Mouse (Mus musculus) heart, postnatal 10 days (tissue): Measurements from ENCODE around the gene Gnai3. TPM values are rescaled to one million over a fixed set of nuclear protein-coding genes. Genes with fewer than 3 reads are reported as not detected.
A peak's percentile ranks its signal among the peaks of the same experiment; 100 is the strongest.

ENCODE experiments used
- DNase-seq, 2 experiments: peaks; one replicate each; pipeline ENCODE4 v3.0.0; 2021
- intact Hi-C: fragments of 180-260 bp; cut with DNase I; formaldehyde crosslinking; loops from one replicate; pipeline ENCODE4 v1.15.1; 2025
- total RNA-seq, 2 experiments: library from RNA; stranded (reverse); gene quantifications; 2 replicates each; pipeline ENCODE4 v1.2.3; 2021

Gene Gnai3
- total RNA-seq, 2 experiments from 2014 or later = 35.1 to 37.9 TPM

- intact Hi-C loops = loop anchor here (5.0 kb wide), 1 partner anchor 92 kb away; the partner anchor contains the start of gene Psma5
- DNase-seq = no peak
Observed at GRCm38 (mm10) chr3:108165532-108166315, 19.8 kb upstream of the Gnai3 start.

DNA sequence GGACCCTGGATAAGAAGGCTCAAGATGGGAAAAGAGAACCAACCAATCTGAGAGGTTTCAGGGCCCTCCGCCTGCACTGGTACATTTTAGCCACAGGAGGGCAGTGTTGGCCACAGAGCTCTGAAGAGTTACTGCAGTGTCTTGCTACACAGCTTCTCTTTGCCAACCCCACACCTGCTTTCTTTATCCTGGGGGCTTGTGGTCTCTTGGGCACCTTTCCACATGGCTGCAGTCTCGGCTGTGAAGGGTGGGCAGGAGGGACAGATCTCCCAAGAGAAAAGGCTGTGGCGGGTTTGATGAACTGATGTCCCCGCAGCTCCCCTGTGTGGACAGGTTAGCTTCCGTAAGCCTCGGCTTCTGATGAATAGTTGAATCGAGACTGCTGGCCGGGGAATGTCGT, 18.9 kb upstream of the Gnai3 start:
- intact Hi-C loops = loop anchor here (1.0 to 5.0 kb wide), 3 partner anchors 39 to 227 kb away; partner anchors contain the start of gene Psma5
- peak; percentile 85 to 91 for DNase-seq

- intact Hi-C loops = loop anchor here (1.0 to 5.0 kb wide), 2 partner anchors 40 to 228 kb away; no protein-coding TSS in a partner anchor
- no peak for DNase-seq
Observed at GRCm38 (mm10) chr3:108164091-108164490, 18.1 kb upstream of the Gnai3 start.

DNA sequence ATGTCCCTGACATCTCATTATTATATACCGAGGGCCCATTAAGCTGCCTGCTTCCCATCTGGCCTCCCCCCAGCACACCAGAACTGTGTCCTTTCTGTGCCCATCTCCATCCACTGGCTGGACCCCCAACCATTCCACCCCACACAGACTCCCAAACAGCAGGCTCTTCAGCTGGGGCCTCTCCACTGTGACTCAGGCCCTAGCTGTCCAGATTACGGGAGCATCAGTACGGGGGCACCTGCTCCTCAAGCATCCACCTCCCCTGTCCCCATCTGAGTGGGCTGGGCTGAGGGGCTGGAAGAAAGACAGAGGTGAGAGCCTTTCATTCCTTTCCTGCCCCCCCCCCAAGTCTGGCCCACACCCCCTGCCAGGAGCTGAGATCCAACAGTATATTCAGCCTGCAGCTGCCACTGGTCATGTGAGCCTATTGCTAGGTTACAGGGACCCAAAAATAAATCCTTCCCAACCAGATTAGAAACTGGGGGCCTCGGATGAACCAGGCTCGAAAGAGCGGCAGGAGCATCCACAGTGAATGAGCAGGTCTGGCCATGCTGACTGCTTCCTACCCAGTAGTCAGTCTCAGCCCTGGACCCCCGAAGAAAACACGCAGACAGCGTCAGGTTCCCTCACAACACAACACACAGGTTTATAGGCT, 12.6 kb upstream of the Gnai3 start:
- intact Hi-C loops = no loop called here
- DNase-seq = peak; percentile 48 to 50

DNA sequence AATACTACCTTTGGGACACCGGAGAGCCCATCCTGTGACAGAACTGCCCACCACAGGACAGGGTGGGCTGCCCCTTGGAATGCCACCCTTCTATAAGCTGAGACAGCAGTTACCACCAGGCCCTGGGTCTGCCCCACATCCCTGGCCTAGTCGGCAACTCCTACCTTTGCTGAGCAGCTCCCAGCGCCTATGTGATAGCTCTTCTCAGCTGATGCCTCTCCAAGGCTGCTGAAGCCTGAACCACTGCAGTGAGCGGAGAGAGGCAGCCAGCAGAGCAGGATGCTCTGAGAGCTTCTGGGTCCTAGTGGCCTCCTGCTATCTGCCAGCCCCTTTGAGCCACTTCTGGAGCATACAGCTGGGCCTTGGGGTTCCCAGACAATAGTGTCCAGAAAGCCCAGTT, 8.7 kb upstream of the Gnai3 start, which contains the start of gene Gpr61:
Gene Gpr61 (minus strand): TSS at position 227 of the 400 bp plus-strand sequence.
- intact Hi-C loops = no loop called here
- DNase-seq = peak in 1 of 2 experiments; percentile 13

DNA sequence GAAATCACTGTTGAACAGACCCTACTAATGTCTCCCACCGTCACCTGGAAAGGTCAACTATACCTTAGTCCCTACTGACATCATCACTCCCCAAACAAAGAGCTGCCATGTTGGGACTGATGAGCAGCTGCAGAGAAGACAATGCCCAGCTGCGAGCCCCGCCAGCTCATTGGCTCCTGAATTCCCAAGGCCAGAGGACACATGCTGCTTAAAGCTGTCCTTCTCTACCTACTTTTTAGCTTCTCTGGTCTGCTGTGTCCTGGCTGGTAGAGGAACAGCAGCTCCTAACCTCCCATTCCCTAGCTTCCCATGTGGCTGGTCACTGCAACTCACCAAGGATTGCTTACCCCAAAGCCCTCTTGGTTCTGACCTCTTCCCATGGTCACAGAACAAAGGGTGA, 6.3 kb upstream of the Gnai3 start:
- intact Hi-C loops = no loop called here

DNA sequence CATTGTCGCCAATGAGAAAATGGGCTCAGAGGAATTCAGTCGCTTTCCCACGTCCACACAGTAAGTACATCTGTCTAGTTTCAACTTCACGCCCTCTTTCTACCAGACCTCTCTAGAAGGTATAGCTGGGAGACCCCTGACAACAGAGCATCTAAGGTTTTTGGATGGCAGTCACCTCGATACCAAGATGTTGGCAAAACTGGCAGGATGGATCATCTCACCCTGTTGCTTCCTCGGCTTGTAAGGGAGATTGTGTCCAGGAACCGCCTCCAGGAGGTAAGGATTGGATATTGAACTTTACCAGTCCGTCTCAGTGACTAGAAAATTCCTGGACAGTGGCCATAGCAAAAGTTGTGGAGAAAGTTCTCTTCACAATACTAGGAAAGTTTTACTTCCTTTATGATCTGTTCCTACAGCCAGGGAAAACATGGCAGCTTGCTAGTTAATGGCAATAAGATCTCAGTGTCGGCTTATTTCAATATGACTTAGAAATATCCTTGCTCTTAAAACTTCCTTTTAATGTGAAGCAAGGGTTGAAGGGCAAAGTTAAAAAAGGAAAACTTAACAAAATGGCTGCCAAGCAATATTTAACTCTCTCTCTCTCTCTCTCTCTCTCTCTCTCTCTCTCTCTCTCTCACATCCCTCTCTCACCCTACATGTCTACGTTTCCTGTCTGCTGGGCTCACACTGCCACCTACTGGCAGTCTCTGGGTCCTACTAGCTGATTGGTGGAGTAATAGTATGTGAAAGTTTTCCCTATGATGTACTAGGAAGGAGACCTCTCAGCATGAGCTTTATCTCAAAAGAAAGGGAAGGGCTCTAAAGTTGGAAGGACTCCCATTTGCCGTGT, 1.7 kb upstream of the Gnai3 start:
- intact Hi-C loops = loop anchor here (1.0 to 10.0 kb wide), 4 partner anchors 77 to 393 kb away; partner anchors contain the start of gene Gstm7
- DNase-seq = peak; percentile 92 to 94

More for the DNA sequence above, 6.3 kb upstream of the Gnai3 start:
- no peak for DNase-seq

- no peak for DNase-seq
- intact Hi-C loops = loop anchor here (5.0 to 10.0 kb wide), 3 partner anchors 194 to 392 kb away; partner anchors contain the start of gene Gstm7
Observed at GRCm38 (mm10) chr3:108146671-108147070, 725 bp upstream of the Gnai3 start.

GRCm38 (mm10) chr3:108140786-108141185, 5.2 kb downstream of the Gnai3 start:
- intact Hi-C loops = loop anchor here (2.0 to 10.0 kb wide), 2 partner anchors 54 to 386 kb away; partner anchors contain the start of gene Ampd2
- DNase-seq = no peak

DNA sequence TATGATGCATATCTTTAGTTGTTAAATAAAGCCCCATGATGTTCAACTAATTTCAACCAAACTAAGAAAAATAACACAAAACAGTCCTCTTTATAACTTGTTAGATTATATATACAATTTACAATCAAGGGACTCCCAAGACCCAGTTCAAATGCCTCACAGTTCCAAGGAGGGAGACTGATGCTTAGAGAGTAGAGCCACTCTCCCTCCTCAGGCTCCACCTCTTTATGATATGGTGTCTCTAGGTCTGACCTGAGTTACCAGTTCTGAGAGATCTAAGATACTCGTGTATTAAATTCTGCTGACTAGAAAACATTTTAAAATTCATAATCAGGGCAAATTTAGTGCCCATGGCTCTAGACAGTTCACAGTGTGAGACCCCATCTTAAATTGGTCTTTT, 6.8 kb downstream of the Gnai3 start:
- DNase-seq = no peak
- intact Hi-C loops = no loop called here

DNA sequence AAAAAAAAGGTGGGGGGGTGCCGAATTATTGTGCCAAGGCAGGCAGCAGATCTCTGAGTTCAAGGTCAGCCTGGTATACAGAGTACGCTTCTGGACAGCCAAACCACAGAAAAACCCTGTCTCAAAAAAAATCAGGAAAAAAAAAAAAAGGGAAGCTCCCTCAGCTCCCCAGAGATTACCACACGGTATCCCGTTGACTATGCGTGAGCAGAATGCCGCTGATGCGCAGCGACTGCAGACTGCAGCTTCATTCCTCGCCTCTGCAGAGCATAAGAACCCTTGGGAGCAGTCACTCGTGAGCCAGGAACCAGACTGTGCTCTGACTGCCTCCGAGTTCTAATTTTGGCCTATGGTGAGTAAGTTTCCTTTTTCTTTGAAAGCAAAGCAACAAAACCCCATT, 11.2 kb downstream of the Gnai3 start:
- peak; percentile 18 to 21 for DNase-seq
- intact Hi-C loops = no loop called here

DNA sequence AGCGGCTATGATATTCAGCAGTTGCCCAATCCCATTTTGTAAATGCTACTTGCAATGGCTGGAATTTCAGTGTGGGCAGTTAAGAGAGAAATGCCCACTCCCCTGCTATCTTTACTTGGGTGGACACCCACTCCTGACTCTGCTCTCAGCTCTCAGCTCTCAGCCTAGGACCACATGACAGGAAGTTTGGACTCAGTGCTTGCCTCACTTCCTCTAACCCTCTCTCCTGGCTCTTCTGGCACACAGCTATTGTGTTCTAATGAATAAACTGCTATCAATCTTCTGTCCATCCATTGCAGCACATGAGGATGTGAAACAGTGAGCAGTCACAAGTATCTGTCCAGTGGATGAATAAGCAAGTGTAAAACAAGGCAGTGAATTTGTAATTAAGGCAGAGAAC, 13.5 kb downstream of the Gnai3 start:
- intact Hi-C loops = no loop called here
- DNase-seq = no peak

GRCm38 (mm10) chr3:108131821-108132220, 14.1 kb downstream of the Gnai3 start:
- DNase-seq = peak; percentile 36
- intact Hi-C loops = no loop called here

DNA sequence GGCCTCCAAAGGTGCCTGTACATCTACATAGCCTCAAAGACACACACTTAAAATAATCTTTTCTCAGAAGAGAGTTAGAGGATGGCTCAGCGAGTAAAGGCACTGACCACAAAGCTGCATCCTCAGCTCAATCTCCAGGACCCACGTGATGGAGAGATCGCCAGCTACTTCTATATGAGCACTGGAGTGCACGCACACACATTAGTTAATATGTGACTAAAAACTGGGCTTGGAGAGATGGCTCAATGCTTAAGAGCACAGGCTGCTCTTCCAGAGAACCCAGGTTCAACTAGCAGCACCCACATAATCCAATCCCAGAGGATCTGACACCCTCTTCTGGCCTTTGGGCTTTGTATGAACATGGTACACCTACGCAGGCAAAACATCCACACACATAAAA, 14.7 kb downstream of the Gnai3 start:
- DNase-seq = no peak
- intact Hi-C loops = no loop called here

DNA sequence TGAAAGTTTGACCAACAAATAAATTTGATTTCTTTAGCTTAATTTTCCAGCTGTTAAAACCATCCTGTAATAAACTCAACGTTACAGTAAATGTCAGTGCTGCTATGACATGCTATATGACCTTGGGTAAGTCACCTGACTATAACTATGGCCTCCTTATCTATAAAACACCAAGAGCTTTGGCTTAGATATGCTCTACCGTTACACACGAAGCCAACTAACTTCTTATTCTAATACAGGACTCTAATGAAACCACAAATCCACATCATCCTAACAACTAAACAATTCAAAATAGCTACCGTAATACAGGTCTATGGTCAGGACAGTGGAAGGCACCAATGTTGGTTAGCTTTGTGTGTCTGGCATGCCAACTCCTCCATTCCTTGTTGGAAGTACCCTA, 16.1 kb downstream of the Gnai3 start:
- intact Hi-C loops = no loop called here
- DNase-seq = no peak

GRCm38 (mm10) chr3:108129367-108129766, 16.6 kb downstream of the Gnai3 start:
- no peak for DNase-seq
- intact Hi-C loops = no loop called here

- intact Hi-C loops = no loop called here
- no peak for DNase-seq
Observed at GRCm38 (mm10) chr3:108128520-108128919, 17.4 kb downstream of the Gnai3 start.

DNA sequence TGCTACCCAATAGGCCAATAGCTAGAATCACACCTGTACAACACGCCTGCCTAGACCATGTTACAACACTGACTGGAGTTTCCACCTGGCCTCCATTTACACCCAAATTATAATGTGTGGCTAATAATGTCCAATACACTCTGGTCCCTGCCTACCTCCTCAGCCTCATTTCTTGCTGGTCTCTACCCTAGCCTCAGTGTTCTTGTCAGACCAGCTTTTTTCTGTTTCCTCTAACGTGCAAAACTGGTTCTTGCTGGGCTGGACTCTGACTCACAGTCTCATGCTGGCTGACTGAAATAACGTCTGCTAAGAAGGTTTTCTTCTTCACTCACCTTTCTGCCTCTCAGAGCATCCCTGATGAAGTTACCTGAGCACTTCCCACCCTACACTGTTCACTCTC, 19.6 kb downstream of the Gnai3 start:
- DNase-seq = no peak
- intact Hi-C loops = no loop called here

GRCm38 (mm10) chr3:108124131-108124530, 21.8 kb downstream of the Gnai3 start:
- DNase-seq = no peak
- intact Hi-C loops = no loop called here

GRCm38 (mm10) chr3:108123242-108123641, 22.7 kb downstream of the Gnai3 start:
- intact Hi-C loops = no loop called here
- DNase-seq = no peak

- no peak for DNase-seq
- intact Hi-C loops = no loop called here
Observed at GRCm38 (mm10) chr3:108121101-108121500, 24.8 kb downstream of the Gnai3 start.
